Mouse (Mus musculus) hindbrain, embryonic 16.5 days (tissue): ENCODE data around the gene Pde6g. TPM values are rescaled to one million over a fixed set of nuclear protein-coding genes. Genes with fewer than 3 reads are reported as not detected.
A peak's percentile ranks its signal among the peaks of the same experiment; 100 is the strongest.

Experiments used
- ATAC-seq: fragments of 200-750 bp; cut with Nextera tagmentation; 2 replicates; pipeline ENCODE4 v1.8.0; 2017; ENCODE audit warnings: moderate TSS enrichment, moderate library complexity
- H3K27ac ChIP-seq: fragments of 300-500 bp; sonication (generic); 2 replicates; pipeline ENCODE4 v1.5.1; 2014; ENCODE audit warnings: low read depth, mild to moderate bottlenecking, control low read depth, low read length, moderate library complexity
- H3K27me3 ChIP-seq: fragments of 300-500 bp; sonication (generic); replicated peaks from 2 replicates; pipeline ENCODE4 v1.6.1; 2014; ENCODE audit warnings: low read length; ENCODE audit not compliant: control insufficient read depth, insufficient read depth
- H3K36me3 ChIP-seq: fragments of 300-500 bp; sonication (generic); 2 replicates; pipeline ENCODE4 v1.6.1; 2014; ENCODE audit warnings: mild to moderate bottlenecking, low read length, moderate library complexity, mixed read lengths; ENCODE audit not compliant: control insufficient read depth, insufficient read depth
- H3K4me1 ChIP-seq: fragments of 300-500 bp; sonication (generic); 2 replicates; pipeline ENCODE4 v1.6.1; 2014; ENCODE audit warnings: low read depth, low read length; ENCODE audit not compliant: control insufficient read depth, insufficient read depth
- H3K4me2 ChIP-seq: fragments of 300-500 bp; sonication (generic); 2 replicates; pipeline ENCODE4 v1.6.1; 2014; ENCODE audit warnings: mild to moderate bottlenecking, low read length, control low read depth, moderate library complexity
- H3K4me3 ChIP-seq: fragments of 300-500 bp; sonication (generic); 2 replicates; pipeline ENCODE4 v1.5.1; 2014; ENCODE audit warnings: mild to moderate bottlenecking, low read length, control low read depth, moderate library complexity
- H3K9ac ChIP-seq: fragments of 300-500 bp; sonication (generic); 2 replicates; pipeline ENCODE4 v1.6.1; 2014; ENCODE audit warnings: low read depth, mild to moderate bottlenecking, control low read depth, low read length, moderate library complexity
- H3K9me3 ChIP-seq: fragments of 300-500 bp; sonication (generic); 2 replicates; pipeline ENCODE4 v1.6.1; 2014; ENCODE audit warnings: mild to moderate bottlenecking, low read length, moderate library complexity; ENCODE audit not compliant: control insufficient read depth
- WGBS: fragments of 180-500 bp; shearing (Covaris S2); extraction: QIAGEN DNeasy Blood & Tissue Kit; methylation state at CpG from one replicate; pipeline ENCODE4 v1.1.7; 2014; 5-methylcytosine and 5-hydroxymethylcytosine counted together
- polyA plus RNA-seq: library from polyadenylated mRNA; unstranded; fragments of >200 nt; fragmentation: Nextera tagmentation; extraction: Ambion mirVana; gene quantifications from 2 replicates; pipeline ENCODE4 v1.2.1, GENCODE M21; 2015

The Pde6g gene
- polyA plus RNA-seq, 1 experiment from 2014 or later: 0.30 TPM

DNA sequence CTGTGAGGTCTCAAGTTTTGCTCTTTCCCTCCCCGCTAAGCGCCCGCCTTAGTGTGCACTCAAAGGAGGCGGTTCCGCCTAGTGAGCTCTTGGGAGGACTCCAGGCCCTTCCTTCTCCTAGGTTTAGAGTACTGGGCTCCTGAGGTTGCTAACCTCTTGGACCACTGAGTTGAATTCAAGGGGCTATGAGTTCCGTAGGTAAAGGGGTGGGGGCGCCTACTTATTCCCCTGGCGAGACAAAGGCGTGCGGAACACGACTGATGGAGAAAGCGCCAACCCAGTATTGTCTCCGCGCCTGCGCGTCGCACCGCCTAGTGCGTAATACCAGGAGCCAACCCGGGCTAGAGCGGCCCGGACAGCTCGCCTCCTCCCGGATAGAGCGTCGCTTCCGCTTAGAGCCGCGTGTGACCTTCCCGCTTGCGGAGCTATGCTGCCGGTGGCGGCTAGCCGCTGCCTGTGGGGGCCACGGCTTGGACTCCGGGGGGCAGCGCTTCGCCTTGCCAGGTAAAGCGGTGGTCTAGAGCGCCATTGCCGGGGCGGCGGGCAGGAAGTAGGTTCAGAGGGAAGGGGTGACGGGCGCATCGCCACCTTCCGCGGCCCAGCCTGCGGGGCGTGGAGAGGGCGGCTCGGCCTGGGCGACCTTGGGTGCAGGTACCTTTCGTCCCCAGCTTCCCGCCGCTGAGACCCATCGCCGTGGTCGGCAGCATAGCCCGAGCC lies 31.1 kb upstream of the Pde6g start, which contains the start of gene Mrpl12:
Mrpl12 (plus strand) TSS at position 349 of the 717 bp plus-strand sequence.
- Histone ChIP-seq H3K4me1 (peaks cover 16% of the 10 kb centered on the region), H3K36me3 (peaks cover 42% of the 10 kb centered on the region), H3K9ac (peak within 1 kb of the TSS; percentile 93), H3K4me3 (peak within 1 kb of the TSS; percentile 97), H3K9me3 (no peaks in the 10 kb centered on the region), H3K4me2 (peak within 1 kb of the TSS; percentile 76), H3K27me3 (no peaks in the 10 kb centered on the region), H3K27ac (peak within 1 kb of the TSS; percentile 86)
- peak; percentile 96 for ATAC-seq
- WGBS: 0% methylated on average over 56 of the region's 60 CpGs

DNA sequence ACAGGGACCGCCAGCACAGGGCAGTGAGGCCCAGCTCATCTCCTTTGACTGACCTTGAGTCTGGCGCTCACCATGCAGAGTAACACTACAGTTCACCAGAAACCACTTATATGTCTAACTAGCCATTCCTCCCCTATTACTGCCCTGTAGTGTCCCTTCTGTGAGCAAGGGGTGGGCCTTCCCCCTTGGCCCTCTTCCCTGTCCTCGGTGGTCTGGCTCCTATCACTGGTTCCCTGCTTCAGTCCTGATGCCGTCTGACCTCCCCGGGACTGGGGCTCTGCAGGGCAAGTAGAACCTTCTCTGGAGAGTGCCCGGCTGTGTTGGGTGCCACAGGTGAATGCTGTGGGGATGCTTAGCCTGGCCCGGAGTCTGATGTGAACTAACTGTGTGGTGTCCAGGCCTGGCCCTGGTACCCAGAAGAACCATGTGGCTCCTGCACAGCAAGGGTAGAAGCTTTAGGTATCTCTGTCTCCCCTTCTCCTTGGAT lies 30.2 kb upstream of the Pde6g start:
- Histone ChIP-seq H3K9ac (peak overlapping the region; percentile 93; the same call in 1 of the 2 replicates), H3K4me1 (peaks cover 16% of the 10 kb centered on the region), H3K36me3 (peaks cover 44% of the 10 kb centered on the region), H3K4me3 (no peak overlapping the region), H3K27me3 (no peaks in the 10 kb centered on the region), H3K4me2 (peak overlapping the region; percentile 76), H3K27ac (peak overlapping the region; percentile 86), H3K9me3 (no peaks in the 10 kb centered on the region)
- 87% methylated on average over 7 of the region's 7 CpGs for WGBS
- ATAC-seq: no peak

DNA sequence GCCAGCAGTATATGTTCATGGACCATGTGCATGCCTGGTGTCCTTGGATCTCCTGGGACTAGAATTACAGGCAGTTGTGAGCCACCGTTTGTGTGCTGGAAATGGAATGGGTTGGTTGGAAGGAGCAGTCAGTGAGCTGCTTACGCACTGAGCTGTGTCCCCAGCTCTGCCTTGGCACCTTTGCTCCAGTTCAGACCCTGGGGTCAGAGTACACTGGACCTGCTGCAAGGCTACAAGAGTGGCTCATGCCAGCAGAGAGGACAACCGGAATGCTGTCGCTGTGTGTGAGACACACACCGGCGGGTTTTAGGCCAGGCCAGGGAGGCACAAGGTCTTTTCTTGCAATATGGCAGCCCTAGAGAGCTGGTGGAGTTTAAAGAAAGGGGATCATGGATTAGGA lies 18.8 kb upstream of the Pde6g start:
- Histone ChIP-seq H3K4me1 (peaks cover 10% of the 10 kb centered on the region), H3K27me3 (no peaks in the 10 kb centered on the region), H3K4me3 (no peak overlapping the region), H3K36me3 (peaks cover 47% of the 10 kb centered on the region), H3K4me2 (no peak overlapping the region), H3K27ac (no peak overlapping the region), H3K9ac (no peak overlapping the region), H3K9me3 (no peaks in the 10 kb centered on the region)
- ATAC-seq: no peak
- WGBS: 95% methylated on average over 6 of the region's 6 CpGs

DNA sequence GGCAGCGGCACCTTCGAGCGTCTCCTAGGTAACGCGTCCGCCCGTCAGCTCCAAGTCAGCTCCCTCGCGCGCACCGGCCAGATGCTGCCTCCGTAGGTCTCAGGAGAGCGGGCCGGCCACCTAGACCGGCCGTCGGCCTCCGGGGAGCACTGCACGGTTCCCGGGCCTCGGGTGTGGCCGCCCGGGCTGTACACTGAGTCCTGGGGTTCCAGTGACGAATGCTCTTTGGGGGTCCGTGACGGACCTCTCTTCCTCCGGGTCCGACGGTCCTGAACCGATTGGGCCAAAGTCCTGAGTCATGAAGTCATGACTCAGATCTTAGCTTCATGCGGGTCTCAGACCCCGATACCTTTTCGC lies 14.4 kb upstream of the Pde6g start:
- Histone ChIP-seq H3K9ac (peak overlapping the region; percentile 94), H3K27ac (peak overlapping the region; percentile 75), H3K4me1 (peaks cover 21% of the 10 kb centered on the region), H3K36me3 (peaks cover 27% of the 10 kb centered on the region), H3K27me3 (no peaks in the 10 kb centered on the region), H3K4me2 (peak overlapping the region; percentile 97), H3K9me3 (no peaks in the 10 kb centered on the region), H3K4me3 (peak overlapping the region; percentile 97)
- WGBS: under 1% methylated on average over 29 of the region's 33 CpGs
- peak; percentile 57 for ATAC-seq

DNA sequence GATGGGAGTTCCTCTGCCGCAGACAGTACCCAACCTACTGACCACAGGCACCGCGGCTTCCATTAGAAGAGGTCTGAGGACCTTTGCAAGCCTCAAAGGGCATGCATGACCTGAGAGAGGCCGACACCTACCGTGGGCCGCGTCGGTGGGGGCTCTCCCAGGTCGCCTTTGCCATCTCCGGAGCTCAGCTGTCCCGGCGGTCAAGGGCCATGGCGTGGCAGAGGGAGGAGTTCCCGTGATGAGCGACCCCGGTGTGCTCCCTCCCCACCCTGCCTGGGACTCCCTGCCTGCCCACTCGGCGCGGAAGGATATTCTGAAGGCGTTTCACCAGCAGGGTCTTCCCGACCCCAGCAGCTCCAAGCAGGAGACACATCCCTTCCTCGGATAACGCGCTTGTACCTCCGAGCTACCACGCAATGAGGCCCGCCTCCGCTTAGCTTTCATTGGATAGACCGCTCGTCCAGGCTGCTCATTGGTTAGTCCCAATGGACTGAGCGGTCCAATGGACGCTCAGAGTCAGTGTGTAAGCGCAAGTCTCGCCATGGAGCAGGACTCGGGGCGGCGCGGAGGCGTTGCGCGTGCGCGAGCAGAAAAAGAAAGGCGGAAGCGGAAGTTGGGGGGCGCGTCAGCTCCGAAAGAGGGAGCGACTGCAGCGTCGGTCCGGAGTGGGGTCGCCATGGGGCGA lies 13.9 kb upstream of the Pde6g start, which contains the start of gene Arl16:
Arl16 (minus strand) TSS at position 557 of the 685 bp plus-strand sequence.
- Histone ChIP-seq H3K36me3 (peaks cover 22% of the 10 kb centered on the region), H3K9ac (peak within 1 kb of the TSS; percentile 94), H3K4me1 (peaks cover 21% of the 10 kb centered on the region), H3K27ac (peak within 1 kb of the TSS; percentile 88), H3K9me3 (no peaks in the 10 kb centered on the region), H3K4me2 (peak within 1 kb of the TSS; percentile 97), H3K4me3 (peak within 1 kb of the TSS; percentile 97), H3K27me3 (no peaks in the 10 kb centered on the region)
- ATAC-seq: peak; percentile 100
- under 1% methylated on average over 42 of the region's 54 CpGs for WGBS

DNA sequence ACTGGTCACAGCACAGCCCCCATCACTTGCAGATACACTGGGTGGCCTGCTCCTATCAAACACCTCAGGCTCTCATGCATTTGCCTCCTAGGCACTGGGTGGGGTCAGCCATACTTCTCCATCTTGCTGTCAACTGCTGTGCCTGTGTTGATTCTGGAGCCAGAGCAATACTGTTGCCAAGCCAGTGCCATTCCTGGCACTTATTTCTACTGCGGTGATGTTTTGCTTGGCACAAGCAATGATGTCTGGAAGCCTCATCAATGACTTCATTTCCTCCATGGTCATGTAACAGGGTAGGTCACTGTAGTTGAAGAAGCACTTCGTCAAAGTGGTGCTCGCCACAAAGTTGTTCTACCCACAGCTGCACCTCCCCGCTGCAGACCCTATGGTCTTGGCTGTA lies 12.2 kb upstream of the Pde6g start:
- no peak for ATAC-seq
- Histone ChIP-seq H3K9ac (no peak overlapping the region), H3K9me3 (no peaks in the 10 kb centered on the region), H3K27ac (no peak overlapping the region), H3K36me3 (peaks cover 9% of the 10 kb centered on the region), H3K4me3 (no peak overlapping the region), H3K27me3 (no peaks in the 10 kb centered on the region), H3K4me2 (no peak overlapping the region), H3K4me1 (peaks cover 21% of the 10 kb centered on the region)
- 95% methylated on average over 4 of the region's 4 CpGs for WGBS

DNA sequence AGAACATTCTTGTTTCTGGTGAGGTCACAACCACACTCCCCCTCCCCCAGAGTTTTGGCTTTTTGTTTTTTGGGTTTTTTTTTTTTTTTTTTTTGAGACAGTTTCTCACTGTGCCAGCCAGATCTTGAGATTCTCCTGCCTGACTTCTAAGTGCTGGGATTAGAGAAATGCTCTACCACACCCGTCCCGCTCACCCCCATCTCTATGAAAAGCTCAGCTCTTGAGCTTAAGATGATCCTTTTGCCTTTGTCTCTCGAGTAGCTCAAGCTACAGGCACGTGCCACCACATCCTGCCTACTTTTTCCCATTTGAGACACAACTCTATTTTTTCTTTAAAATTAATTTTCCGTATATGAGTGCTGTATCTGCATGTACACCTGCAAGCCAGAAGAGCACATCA lies 11.1 kb upstream of the Pde6g start:
- Histone ChIP-seq H3K4me1 (peaks cover 22% of the 10 kb centered on the region), H3K36me3 (peaks cover 8% of the 10 kb centered on the region; the same call in 1 of the 2 replicates), H3K27ac (no peak overlapping the region), H3K4me3 (no peak overlapping the region), H3K9ac (no peak overlapping the region), H3K9me3 (no peaks in the 10 kb centered on the region), H3K27me3 (no peaks in the 10 kb centered on the region), H3K4me2 (no peak overlapping the region)
- ATAC-seq: no peak
- 89% methylated on average over 5 of the region's 5 CpGs for WGBS

DNA sequence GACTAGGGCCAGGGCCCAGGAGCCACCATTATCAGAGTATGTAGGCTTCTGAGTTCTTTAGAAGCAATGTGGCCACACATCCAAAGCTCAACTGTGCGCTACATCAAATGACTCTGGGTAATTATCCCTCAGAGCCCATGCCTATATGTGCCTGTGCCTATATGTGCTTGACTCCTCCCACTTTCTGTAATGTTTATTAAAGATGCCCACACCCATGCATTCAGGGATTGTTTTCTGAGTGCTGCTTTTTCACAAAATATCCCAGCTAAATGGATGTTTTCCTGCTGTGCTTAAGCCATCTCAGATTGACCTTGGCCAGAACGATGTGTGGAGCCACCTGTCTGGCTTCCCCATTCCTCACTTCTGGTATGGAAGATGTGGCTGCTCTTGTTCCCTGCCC lies 10.2 kb upstream of the Pde6g start:
- no peak overlapping the region for H3K9ac ChIP-seq
- no peak overlapping the region for H3K27ac ChIP-seq
- H3K27me3 ChIP-seq: no peaks in the 10 kb centered on the region
- peaks cover 26% of the 10 kb centered on the region for H3K4me1 ChIP-seq
- no peak for ATAC-seq
- H3K4me3 ChIP-seq: no peak overlapping the region
- no peak overlapping the region for H3K4me2 ChIP-seq
- H3K36me3 ChIP-seq: peaks cover 8% of the 10 kb centered on the region; the same call in 1 of the 2 replicates
- H3K9me3 ChIP-seq: no peaks in the 10 kb centered on the region
- WGBS: 86% methylated on average over 2 of the region's 2 CpGs
